Mouse (Mus musculus) small intestine, adult 2 months (tissue): Measurements from ENCODE around the gene Cdc14a.

Source experiments
- CTCF ChIP-seq: fragments of 200-500 bp; IDR thresholded peaks from 2 replicates; pipeline ENCODE4 v1.5.1; 2012; ENCODE audit warnings: low read depth, mild to moderate bottlenecking, control low read depth, inconsistent platforms, low read length, moderate library complexity, mixed read lengths; ENCODE audit not compliant: insufficient replicate concordance, insufficient read length; ENCODE audit errors: extremely low read depth
- POLR2A ChIP-seq: fragments of 200-500 bp; IDR thresholded peaks from 2 replicates; pipeline ENCODE4 v1.6.1; 2012; ENCODE audit warnings: low read depth, mild to moderate bottlenecking, control low read depth, inconsistent platforms, low read length, moderate library complexity

- TF ChIP-seq CTCF (no peak), POLR2A (no peak)
Observed at GRCm38 (mm10) chr3:116412954-116413724, 10.7 kb downstream of the Cdc14a start.
